Mouse (Mus musculus) liver (tissue): Measurements from ENCODE around the gene Fgf15.
"Not testable (repeated sequence)": the region's sequence is repeated elsewhere in the genome, so short reads cannot be mapped to it uniquely, and the experiment has no call there.

Experiments
- DNase-seq: peaks from one replicate; pipeline ENCODE4 v3.0.0-alpha.2; 2020; ENCODE audit warnings: mixed read lengths

Fgf15 gene

DNA sequence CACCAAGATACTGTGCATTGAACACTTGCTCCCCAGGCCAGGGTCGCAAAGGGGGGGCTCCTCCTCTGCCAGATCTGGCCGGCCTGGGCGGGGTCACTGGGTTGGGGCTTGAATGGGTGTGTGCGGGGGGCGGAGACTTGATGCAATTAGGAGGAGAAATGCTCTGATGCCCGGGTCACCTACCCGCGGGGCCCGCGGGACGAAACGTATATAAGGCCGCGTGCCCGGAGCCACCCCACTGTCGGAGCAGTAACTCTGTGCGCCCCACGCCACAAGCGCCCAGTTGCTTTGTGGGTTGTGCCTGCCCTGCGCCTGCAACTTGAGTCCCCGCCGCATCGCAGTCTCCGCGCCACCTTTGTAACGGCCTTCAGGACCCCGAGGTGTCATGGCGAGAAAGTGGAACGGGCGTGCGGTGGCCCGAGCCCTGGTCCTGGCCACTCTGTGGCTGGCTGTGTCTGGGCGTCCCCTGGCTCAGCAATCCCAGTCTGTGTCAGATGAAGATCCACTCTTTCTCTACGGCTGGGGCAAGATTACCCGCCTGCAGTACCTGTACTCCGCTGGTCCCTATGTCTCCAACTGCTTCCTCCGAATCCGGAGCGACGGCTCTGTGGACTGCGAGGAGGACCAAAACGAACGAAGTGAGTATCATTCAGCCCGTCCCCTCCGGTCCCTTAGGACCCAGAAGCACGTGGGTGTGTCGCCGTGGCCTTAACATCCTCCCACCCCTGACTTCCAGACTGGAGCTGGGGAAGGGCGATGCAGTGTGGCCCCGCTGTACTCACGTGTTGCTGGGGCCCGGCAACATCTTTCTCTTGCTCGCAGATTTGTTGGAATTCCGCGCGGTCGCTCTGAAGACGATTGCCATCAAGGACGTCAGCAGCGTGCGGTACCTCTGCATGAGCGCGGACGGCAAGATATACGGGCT, at the start of gene Fgf15:
Fgf15 (plus strand) TSS at position 238 of the 925 bp plus-strand sequence.
- DNase-seq: peak; percentile 20

DNA sequence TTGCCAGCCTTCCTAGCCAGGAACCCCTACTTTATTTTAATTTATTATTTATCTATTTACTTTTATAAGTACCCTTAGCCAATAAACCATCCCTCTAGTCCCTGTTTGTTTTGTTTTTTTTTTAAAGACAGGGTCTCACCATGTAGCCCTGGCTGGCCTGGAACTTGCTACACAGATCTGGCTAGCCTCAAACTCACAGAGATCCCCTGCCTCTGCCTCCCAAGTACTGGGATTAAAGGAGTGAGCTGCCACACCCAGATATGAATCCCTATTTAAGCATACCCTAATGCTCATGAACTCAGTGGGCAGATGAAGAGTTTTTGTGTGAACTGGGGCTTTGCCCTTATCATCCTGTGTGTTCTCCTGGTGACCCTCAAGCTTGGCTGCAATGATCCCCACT, 49.3 kb upstream of the Fgf15 start, which contains the start of gene Fgf4:
Fgf4 (plus strand) TSS at position 301 of the 400 bp plus-strand sequence.
- DNase-seq: no peak

DNA sequence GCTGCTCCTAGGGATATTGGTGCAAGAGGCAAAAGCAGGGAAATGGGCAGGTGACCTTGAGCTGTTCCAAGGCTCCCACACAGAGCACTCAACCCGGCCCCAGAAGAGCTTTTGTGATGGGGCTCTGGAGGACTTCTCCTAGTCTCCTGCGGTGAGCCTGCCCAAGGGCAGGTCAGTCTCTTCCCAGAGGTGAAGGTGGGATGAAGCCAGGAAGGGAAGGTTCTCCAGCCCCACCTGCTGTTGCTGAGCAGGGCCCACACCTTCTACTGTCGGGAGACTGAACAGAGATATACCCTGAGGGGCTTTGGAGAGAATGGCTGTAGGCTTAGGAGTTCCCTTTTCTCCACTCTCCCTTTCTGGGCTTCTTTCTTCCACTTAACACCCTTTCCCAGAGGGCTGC, 45.0 kb upstream of the Fgf15 start:
- no peak for DNase-seq

DNA sequence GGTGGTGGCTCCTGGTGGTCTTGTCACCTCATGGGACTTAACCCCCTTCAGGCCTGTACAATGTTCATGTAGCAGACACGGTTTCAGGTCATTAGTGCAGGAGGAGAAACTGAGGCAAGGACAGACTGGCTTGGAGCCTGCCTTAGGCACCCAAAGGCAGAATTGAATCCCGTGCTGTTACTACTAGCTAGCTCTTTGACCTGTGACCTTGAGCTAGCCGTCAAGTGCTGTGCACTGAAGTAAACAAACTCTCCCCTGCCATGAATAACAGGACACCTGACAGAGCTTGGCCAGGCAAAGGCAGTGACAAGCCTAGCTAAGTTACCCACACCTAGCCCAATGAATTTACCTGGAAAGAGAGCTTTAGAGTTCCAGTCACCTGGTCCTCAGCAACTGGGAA, 41.4 kb upstream of the Fgf15 start:
- DNase-seq: no peak

DNA sequence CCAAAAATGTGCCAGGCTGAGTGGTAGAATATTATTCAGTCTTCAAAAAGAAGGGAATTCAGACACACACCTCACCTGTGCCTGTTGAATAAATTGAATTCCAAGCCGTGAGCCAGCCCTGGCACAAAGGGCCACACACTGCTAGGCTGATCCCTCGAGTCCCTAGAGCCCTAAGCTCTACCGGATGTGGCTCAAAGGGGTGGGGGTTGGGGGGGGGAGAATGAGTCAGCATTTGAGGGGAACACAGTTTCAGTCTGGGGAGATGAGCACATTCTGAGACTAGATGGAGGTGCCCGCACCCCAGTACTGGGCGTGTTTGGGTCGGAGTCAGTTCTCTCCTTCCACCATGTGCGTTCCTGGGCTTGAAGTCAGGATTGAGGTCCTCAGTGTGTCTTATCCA, 39.2 kb upstream of the Fgf15 start:
- DNase-seq: no peak

DNA sequence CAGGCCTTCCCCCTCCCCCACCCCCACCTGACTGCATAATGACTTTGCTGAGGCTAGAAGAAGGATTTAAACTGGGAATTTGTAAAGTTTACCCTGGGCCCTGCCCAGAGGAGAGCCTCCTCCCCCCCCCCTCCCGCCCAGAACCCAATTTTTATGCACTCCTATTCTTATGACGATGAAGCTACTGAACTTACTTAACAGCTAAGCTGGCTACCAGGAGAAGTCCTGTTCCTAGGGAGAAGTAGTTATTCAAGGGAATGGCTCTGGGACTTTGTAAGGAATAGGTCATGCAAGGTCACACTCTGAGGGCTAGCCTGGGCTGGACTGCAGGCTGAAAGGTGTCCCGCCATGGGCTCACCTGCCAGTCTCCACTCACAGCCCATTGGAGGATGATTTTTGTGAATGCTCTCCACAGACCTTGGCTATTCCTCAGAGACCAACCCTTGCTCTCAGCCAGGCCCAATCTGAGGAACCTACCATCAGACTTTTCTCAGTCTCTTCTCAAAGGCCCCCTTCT, 38.4 kb upstream of the Fgf15 start:
- DNase-seq: no peak

DNA sequence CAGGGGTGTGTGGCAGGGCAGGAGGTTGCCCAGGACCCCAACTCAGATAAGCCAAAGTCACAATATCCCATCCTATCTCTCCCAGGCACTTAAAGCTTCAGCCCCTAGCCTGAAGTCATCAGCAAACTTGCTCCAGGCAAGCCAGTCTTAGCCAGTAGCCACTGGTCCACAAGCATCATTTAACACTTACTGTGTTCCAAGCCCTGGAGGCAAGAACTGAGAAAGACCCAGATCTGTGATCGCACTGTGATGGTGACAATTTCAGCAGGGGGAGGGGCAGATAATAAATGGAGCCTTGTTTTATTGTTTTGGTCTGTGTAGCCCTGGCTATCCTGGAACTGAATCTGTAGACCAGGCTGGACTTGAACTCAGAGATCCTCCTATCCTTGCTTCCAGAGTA, 37.6 kb upstream of the Fgf15 start:
- DNase-seq: no peak

DNA sequence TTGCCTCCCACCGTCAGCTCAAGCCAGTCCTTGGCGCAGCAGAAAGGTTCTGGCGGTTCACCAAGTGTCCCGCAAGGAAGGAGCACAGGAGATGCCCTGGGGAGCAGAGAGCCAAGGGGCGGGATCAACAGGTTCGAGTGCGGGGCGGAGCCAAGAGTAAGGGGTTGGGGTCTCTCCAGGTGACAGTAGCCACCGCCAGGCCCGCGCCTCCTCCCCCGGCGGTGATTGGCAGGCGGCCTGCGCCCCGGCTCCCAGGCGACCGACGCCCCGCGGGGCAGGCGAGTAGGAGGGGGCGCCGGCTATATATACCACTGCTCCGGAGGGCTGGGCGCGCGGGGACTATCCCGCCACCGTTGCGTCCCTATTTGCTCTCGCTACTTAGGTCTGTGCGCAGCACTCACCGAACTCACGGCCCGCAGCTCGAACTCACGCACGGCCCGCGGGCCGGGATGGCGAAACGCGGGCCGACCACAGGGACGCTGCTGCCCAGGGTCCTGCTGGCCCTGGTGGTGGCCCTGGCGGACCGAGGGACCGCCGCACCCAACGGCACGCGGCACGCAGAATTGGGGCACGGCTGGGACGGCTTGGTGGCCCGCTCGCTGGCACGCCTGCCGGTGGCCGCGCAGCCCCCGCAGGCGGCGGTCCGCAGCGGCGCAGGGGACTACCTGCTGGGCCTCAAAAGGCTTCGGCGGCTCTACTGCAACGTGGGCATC, 35.1 kb upstream of the Fgf15 start:
- DNase-seq: no peak

DNA sequence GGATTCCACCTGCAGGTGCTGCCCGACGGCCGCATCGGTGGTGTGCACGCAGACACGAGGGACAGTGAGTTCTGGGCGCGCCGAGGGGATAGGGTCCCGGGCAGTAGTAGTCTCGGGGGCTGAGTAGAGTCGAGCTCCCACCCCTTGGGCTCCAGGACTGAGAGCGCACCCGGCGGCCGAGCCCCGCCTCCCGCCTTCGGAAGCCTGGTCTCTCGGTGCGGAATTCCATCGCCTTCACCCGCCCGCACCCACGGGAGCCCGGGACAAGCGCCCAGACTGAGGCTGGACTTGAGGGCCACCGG, 34.6 kb upstream of the Fgf15 start:
- no peak for DNase-seq

DNA sequence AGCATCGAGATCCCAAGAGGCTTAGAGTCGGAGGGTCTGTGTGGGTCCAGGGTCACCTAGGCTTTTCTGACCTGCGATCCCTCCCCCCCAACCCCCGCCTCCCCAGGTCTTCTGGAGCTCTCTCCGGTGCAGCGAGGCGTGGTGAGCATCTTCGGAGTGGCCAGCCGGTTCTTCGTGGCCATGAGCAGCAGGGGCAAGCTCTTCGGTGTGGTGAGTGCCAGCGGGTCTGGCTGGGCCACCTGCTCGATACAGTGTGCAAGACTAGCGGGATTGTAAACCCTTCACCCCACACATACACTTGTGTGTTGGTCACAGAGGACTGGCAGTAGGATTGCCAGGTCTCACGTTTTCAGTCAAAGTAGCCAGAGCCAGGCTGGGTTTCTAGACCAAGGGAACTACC, 34.2 kb upstream of the Fgf15 start:
- DNase-seq: no peak

DNA sequence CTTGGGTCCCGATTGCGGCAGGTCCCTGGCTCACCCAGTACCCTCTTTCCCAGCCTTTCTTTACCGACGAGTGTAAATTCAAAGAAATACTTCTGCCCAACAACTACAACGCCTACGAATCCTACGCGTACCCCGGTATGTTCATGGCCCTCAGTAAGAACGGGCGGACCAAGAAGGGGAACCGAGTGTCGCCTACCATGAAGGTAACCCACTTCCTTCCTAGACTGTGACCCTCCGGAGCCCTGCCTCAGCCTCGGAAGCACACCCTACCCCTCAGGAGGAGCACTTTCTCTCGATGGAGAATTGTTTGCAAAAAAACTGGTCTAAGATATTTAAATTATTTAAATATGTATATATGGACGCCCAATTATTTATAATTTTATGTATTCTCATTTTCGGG, 33.6 kb upstream of the Fgf15 start:
- DNase-seq: no peak

DNA sequence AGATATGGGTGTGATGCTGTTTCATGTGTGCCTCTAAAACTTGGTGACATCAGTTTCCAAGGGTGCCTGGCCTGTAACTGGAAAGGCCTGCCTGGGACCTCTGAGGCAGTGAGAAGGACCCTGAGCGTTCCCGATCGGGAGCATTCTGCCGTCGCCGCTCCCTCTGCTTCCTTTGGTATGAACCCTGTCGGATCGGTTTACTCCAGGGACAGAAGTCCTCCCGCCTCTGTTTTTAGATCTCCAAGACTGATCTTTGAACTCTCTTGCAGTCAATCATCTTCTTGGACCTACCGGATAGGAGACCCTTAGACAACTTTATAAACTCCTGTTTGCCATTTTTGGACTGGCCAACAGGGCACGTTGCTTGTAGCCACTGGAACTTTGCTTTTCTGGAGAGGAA, 33.1 kb upstream of the Fgf15 start:
- DNase-seq: no peak

DNA sequence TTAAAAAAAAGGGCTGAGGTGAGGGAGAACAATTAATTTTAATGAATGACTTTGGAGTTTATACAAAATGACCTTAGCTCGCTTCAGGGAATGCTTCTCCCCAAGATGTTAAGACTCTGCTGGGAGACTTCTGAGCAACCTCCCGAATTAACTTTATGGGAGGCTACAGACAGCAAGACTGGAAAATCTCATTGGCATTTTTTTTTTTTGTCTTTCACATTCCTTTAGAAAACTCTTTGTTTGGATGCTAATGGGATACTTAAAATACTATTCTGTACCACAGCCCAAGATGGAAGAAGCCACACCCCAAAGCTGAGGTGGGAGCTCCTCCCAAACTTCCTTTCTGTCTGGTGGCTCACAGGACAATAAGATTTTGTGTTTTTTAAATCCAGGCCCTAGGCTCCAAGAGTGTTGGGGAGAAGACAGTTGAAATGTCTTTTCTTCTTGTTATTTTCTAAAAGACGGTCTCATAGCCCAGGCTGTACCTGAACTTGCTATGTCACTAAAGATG, 32.1 kb upstream of the Fgf15 start:
- no peak for DNase-seq

DNA sequence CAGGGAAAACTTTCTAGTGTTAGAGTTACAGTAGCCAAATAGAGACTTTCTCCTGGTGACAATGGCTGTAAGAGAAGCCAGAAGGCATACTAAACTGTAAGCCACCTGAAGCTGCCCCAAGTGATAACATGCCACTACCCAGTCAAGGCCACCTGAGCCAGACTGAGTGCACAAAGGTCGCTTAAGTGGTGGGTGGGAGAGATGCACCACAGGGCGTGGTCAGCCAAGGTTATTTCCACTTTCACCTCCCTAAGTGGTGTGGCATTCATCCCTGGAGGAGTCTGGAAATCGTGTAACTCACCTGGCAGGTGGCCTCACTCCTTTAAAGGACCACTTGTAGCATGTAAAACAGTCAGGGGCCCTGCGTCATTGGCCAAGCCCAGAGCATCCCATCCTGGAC, 29.2 kb upstream of the Fgf15 start:
- DNase-seq: no peak

DNA sequence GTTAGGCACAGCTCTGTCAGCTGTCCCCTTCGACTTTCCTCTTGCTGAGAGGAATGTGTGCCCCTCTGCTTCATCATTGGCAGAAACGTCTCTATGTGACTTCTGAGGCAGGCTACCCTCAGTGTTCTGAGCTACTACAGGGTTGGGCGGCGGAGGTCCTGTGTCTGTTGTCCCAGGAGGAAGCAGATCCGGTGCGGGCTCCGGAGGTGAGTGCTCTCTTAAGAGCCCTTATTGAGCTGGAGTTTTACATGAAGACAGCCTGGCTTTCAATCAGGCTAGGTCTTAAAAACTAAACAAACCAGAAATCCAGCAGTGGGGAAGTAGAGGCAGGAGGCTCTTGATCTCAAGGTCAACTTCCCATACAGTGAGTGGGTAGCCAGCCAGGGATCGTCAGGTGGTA, 28.7 kb upstream of the Fgf15 start:
- DNase-seq: no peak

DNA sequence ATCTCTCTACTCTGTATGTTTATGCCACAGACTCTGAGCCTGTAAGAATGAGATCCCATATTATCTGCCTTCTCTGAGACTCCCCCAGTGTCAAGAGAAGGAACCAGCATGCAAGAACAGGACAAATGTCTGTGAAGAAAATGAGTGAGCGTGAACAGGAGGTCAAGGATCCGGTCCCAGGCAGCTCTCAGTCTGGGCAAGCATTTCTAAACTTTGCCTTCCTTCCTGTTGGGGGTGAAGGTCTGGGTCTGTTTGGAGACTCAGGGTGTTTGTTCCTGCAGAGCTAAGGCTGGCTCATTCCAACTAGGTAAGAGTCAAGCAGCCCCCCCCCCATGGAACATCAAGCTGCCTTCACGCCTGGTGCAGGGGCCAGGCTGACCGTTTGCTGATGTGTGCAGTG, 23.9 kb upstream of the Fgf15 start:
- no peak for DNase-seq

DNA sequence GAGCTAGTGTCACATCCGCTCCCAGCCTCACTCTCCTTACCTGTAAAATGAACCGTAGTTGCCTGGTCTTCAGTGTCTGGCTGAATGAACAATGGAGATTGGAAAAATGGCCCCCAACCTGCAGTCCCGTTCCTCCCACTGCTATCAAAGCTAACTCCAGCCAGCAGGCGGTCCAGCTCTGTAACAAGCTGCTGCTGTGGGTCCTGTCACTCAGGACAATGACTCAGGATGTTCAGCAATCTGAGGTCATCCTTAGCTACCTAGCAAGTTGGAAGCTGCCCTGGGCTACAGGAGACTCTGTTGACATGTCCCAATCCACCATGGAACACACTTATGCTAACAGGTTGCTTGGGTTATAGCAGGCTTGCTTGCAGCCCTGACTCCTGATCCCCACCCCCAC, 23.2 kb upstream of the Fgf15 start:
- no peak for DNase-seq

DNA sequence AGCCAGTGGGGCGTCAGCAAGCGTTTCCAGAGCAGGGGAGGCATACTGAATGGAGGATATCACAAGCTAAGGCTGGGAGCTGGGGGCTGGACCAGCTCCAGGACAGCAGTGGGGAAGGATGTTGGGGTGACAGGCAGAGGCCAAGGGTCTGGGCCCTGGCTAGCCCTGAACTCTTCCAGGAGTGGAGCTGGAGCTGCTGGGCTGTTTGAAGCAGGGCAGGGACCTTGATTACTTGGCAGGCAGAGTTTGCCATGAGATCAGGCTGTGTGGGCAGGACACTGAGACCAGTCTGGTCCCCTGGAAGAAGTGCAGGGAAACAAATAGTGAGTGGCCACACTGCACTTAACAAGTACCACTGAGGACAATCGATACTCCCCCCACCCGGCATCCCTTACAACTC, 22.1 kb upstream of the Fgf15 start:
- no peak for DNase-seq

DNA sequence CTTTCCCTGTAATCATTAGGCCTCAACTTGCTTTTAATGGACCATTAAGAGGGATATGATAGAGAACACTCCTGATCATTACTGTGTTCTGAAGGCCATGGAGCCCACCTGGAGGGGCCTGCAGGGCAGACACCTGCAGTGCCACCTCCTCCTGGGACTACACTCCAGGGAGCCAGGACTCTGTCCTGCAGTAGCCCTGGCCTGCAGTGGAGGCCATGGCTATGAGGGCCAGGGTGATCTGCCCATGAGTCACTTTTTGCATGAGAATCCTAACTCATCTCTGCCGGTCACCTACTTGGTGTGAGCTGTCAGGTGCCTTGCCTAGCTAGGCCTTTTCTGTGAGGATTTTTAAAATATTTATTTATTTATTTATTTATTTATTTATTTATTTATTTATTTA, 17.9 kb upstream of the Fgf15 start:
- no peak for DNase-seq

DNA sequence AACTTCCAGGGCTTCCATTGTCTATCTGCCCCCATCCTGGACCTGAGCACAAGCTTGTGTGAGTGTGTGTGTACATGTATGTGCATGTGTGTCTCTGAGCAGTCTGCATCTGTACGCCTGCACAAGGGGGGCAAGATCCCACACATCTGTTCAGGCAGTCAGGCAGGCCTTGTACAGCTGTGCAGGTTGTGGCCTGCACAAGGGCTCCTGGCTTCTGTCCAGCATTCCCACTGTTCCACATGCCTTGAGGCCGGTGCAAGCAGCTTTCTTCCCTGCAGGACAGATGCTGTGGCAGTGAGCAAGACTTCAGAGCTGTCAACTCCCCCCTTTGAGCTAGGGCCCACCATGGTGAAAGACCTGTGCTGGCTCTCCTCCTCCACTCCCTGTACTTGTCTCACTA, 13.2 kb upstream of the Fgf15 start:
- DNase-seq: no peak

DNA sequence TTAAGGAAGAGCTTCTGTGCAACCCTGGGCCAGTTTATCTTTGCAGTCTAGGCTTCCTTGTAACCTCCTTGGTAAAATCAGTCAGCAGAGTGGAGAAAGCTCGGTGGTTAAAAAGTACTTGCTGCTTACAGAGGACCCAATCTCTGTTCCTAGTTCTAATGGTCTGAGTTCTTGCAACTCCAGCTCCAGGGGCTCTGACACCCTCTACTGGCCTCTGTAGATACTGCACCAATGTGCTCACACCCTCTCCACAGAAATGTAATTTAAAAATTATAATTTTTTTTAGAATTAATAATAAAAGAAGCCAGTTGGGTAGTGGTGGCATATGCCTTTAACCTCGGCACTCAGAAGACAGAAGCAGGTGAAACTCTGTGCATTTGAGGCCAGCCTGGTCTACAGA, 8.7 kb upstream of the Fgf15 start:
- DNase-seq: peak; percentile 19

DNA sequence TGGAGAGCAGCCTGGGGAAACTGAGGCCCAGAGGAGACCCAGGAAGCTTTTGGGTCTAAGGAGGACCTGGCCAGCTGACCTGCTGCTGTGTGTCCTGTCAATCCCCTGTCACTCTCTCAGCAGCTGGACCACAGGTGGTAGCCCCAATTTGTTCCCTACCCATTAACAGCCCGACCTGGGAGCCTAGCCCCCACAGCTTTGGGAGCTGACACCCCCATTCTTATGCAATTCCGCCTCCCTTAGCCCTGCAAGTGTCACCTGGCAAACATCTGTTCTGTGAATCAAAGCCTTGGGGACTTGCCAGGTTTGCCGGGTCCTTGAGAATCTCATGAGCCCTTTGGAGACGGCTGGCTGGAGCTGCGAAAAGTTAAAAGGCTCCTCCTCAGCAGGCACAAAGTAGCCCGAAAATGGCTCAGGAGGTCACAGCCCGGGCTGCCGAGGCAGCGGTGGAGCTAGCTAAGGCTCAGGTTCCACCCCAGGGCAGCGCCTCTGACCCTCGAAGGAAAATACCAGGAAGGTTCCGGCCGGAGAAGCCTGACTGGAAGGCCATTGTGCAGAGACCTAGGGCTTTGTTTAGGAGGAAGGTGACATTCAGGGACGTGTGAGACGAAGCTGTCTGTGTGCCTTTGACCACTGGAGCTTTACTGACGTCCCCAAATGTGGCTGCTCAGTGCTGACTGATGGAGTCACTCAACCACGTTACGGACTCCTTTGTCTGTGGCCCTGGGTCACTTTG, 7.6 kb upstream of the Fgf15 start:
- DNase-seq: no peak

DNA sequence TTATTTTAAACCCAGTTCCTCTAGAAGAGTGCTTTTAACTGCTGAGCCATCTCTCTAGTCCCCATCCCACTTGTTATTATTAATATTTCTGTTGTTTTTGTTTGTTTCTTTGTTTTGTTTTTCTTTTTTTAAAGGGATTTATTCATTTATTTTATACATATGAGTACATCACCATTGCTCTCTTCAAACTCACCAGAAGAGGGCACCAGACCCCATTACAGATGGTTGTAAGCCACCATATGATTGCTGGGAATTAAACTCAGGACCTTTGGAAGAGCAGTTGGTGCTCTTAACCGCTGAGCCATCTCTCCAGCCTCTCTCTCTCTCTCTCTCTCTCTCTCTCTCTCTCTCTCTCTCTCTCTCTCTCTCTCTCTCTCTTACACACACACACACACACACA, 5.7 kb upstream of the Fgf15 start:
- DNase-seq: not testable (repeated sequence)
